Mouse (Mus musculus) intestine, postnatal 0 days (tissue): ENCODE measurements around the gene Cfap206. TPM values are rescaled to one million over a fixed set of nuclear protein-coding genes. Genes with fewer than 3 reads are reported as not detected.

Experiments used
- ATAC-seq: fragments of 200-750 bp; cut with Nextera tagmentation; 2 replicates; pipeline ENCODE4 v1.8.0; 2017; ENCODE audit warnings: mild to moderate bottlenecking, moderate TSS enrichment, moderate library complexity
- H3K27ac ChIP-seq: fragments of 300-500 bp; sonication (generic); 2 replicates; pipeline ENCODE4 v1.5.1; 2014; ENCODE audit warnings: mild to moderate bottlenecking, low read depth, low read length, moderate library complexity
- H3K27me3 ChIP-seq: fragments of 300-500 bp; sonication (generic); replicated peaks from 2 replicates; pipeline ENCODE4 v1.6.1; 2014; ENCODE audit warnings: low read length, mixed read lengths; ENCODE audit not compliant: control insufficient read depth, insufficient read depth
- H3K36me3 ChIP-seq: fragments of 300-500 bp; sonication (generic); 2 replicates; pipeline ENCODE4 v1.6.1; 2014; ENCODE audit warnings: mild to moderate bottlenecking, moderate library complexity; ENCODE audit not compliant: control insufficient read depth, insufficient read depth
- H3K4me1 ChIP-seq: fragments of 300-500 bp; sonication (generic); replicated peaks from 2 replicates; pipeline ENCODE4 v1.6.1; 2014; ENCODE audit warnings: antibody characterized with exemption, low read length, mixed read lengths; ENCODE audit not compliant: control insufficient read depth, insufficient read depth
- H3K4me2 ChIP-seq: fragments of 300-500 bp; sonication (generic); replicated peaks from 2 replicates; pipeline ENCODE4 v1.6.1; 2014; ENCODE audit warnings: low read depth, mild to moderate bottlenecking, moderate library complexity
- H3K4me3 ChIP-seq: fragments of 300-500 bp; sonication (generic); 2 replicates; pipeline ENCODE4 v1.5.1; 2014; ENCODE audit warnings: low read depth, low read length
- H3K9ac ChIP-seq: fragments of 300-500 bp; sonication (generic); 2 replicates; pipeline ENCODE4 v1.6.1; 2014; ENCODE audit warnings: mild to moderate bottlenecking, low read depth, low read length
- H3K9me3 ChIP-seq: fragments of 300-500 bp; sonication (generic); 2 replicates; pipeline ENCODE4 v1.6.1; 2016; ENCODE audit warnings: mixed run types; ENCODE audit not compliant: control insufficient read depth
- CTCF ChIP-seq: sonication (generic); IDR thresholded peaks from 2 replicates; pipeline ENCODE4 v1.5.1; 2016; ENCODE audit warnings: low read depth, mild to moderate bottlenecking, control low read depth, antibody characterized with exemption, moderate library complexity
- WGBS: fragments of 180-500 bp; shearing (Covaris S2); extraction: QIAGEN DNeasy Blood & Tissue Kit; methylation state at CpG from one replicate; pipeline ENCODE4 v1.1.7; 2014; 5-methylcytosine and 5-hydroxymethylcytosine counted together
- polyA plus RNA-seq: library from polyadenylated mRNA; unstranded; fragments of >200 nt; fragmentation: Nextera tagmentation; extraction: Ambion mirVana; gene quantifications from 2 replicates; pipeline ENCODE4 v1.2.1, GENCODE M21; 2015

The Cfap206 gene
- polyA plus RNA-seq, 1 experiment from 2014 or later = 0.17 TPM

- peak within 1 kb of the TSS; percentile 75 for H3K4me2 ChIP-seq
- ATAC-seq = peak; percentile 89
- under 1% methylated on average over 65 of the region's 65 CpGs for whole genome bisulfite sequencing
- H3K36me3 ChIP-seq = no peaks in the 10 kb centered on the region
- TF ChIP-seq CTCF = peak; percentile 28
- H3K4me3 ChIP-seq = peak within 1 kb of the TSS; percentile 96
- peak within 1 kb of the TSS; percentile 87 for H3K27ac ChIP-seq
- no peaks in the 10 kb centered on the region for H3K9me3 ChIP-seq
- H3K27me3 ChIP-seq = no peaks in the 10 kb centered on the region
- H3K4me1 ChIP-seq = no peaks in the 10 kb centered on the region
- peak within 1 kb of the TSS; percentile 92 for H3K9ac ChIP-seq
These were observed 43.0 kb downstream of the Cfap206 start, which contains the start of gene Slc35a1 for GRCm38 (mm10) chr4:34686874-34687567. Gene Slc35a1 (minus strand): TSS chr4:34687438.

DNA sequence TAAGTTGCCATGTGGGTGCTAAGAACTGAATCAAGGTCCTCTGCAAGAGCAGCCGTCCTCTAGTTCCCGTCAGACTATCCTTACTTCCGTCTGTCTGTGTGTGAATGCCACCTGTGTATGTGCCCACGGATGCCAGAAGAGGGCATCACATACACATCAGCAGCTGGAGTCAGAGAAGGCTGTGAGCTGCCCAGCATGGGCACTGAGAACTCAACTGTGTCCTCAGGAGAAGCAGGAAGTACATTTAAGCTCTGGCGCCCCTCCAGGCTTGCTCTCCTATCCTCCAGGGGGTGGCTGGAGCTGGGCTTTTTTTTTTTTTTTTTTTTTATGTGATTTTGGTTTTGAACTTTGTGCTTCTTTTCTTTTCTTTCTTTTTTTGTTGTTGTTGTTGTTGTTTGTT, 49.5 kb downstream of the Cfap206 start:
- peak; percentile 40 for TF ChIP-seq CTCF
- Histone ChIP-seq H3K27me3 (no peaks in the 10 kb centered on the region), H3K4me1 (no peaks in the 10 kb centered on the region), H3K9me3 (no peaks in the 10 kb centered on the region), H3K27ac (no peak overlapping the region), H3K4me2 (no peak overlapping the region), H3K9ac (no peak overlapping the region), H3K36me3 (peaks cover 13% of the 10 kb centered on the region; the same call in 1 of the 2 replicates), H3K4me3 (no peak overlapping the region)
- 88% methylated on average over 5 of the region's 5 CpGs for WGBS
- no peak for ATAC-seq

DNA sequence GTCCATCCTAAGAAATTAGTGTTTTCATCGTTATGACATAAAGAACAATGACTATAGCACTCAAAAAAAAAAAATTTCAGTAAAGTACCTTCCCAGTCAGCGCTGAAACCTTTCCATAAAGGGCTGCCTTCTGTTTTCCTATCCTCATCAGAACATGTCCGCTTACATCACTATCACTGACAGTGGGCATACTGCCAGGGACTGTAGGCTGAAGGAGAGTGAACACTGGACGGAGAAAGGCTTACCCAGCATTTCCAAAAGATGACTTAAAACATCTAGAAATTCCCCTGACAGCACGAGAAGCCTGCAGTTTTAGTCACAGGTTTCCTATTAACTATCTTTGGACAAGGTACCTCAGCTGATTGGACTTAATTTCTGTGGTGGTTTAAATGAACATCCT, 56.3 kb downstream of the Cfap206 start:
- H3K4me2 ChIP-seq = no peak overlapping the region
- WGBS = 89% methylated on average over 5 of the region's 5 CpGs
- no peak for TF ChIP-seq CTCF
- no peak overlapping the region for H3K27ac ChIP-seq
- H3K4me1 ChIP-seq = no peaks in the 10 kb centered on the region
- H3K36me3 ChIP-seq = peaks cover 34% of the 10 kb centered on the region
- H3K9ac ChIP-seq = no peak overlapping the region
- no peaks in the 10 kb centered on the region for H3K9me3 ChIP-seq
- no peak for ATAC-seq
- H3K4me3 ChIP-seq = no peak overlapping the region
- no peaks in the 10 kb centered on the region for H3K27me3 ChIP-seq

- no peak for TF ChIP-seq CTCF
These were observed 62.1 kb downstream of the Cfap206 start for GRCm38 (mm10) chr4:34667923-34668322.

DNA sequence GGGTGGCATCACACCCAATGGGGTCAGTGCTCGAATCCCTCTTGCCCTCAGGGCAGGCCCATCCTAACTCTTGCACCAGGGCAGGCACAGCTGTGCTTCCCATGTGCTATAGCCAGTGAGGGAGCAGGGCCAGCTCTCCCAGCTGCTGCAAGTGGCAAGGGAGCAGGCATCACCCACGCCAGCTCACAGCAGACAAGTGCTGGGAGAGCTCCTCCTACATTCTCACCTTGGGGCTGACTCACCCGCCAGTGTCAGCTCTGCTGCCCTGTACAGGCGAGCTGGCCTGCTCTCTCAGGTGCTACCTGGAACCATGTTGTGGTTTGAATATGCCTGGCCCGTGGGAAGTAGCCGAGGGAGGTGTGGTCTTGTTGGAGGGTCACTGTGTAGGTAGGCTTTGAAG, 68.1 kb downstream of the Cfap206 start:
- H3K4me3 ChIP-seq = no peak overlapping the region
- no peak overlapping the region for H3K27ac ChIP-seq
- peaks cover 59% of the 10 kb centered on the region for H3K36me3 ChIP-seq
- H3K27me3 ChIP-seq = no peaks in the 10 kb centered on the region
- H3K4me2 ChIP-seq = no peak overlapping the region
- ATAC-seq = peak; percentile 36; the same call in 1 of the 2 replicates
- 84% methylated on average over 6 of the region's 6 CpGs for WGBS
- H3K4me1 ChIP-seq = no peaks in the 10 kb centered on the region
- no peaks in the 10 kb centered on the region for H3K9me3 ChIP-seq
- TF ChIP-seq CTCF = no peak
- no peak overlapping the region for H3K9ac ChIP-seq

More at GRCm38 (mm10) chr4:34667923-34668322, 62.1 kb downstream of the Cfap206 start:
- no peak for ATAC-seq
- Histone ChIP-seq H3K9ac (no peak overlapping the region), H3K27ac (no peak overlapping the region), H3K36me3 (peaks cover 59% of the 10 kb centered on the region), H3K4me1 (no peaks in the 10 kb centered on the region), H3K9me3 (no peaks in the 10 kb centered on the region), H3K4me3 (no peak overlapping the region), H3K4me2 (no peak overlapping the region), H3K27me3 (no peaks in the 10 kb centered on the region)
- WGBS = 85% methylated on average over 5 of the region's 5 CpGs

DNA sequence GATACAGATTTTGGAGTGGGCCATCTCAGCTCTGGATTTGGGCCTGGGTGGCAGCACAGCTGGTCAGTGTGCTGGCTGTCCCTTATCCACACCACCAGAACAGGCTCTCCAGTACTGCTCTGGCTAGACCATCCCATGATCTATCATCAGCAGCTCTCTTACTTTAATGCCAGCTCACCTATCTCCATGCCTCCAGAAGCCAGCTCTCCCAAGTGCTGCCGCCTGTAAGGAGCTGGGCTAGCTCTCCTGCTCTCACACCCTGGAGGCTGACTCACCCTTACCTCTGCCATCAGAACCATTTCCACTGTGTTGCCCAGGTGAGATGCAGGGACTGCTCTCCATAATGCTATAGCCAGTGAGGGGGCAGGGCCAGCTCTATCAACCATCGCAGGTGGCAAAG, 68.5 kb downstream of the Cfap206 start:
- H3K4me1 ChIP-seq = no peaks in the 10 kb centered on the region
- H3K36me3 ChIP-seq = peaks cover 59% of the 10 kb centered on the region
- 89% methylated on average over 2 of the region's 2 CpGs for WGBS
- H3K27me3 ChIP-seq = no peaks in the 10 kb centered on the region
- H3K27ac ChIP-seq = no peak overlapping the region
- H3K4me3 ChIP-seq = no peak overlapping the region
- no peak overlapping the region for H3K4me2 ChIP-seq
- TF ChIP-seq CTCF = no peak
- ATAC-seq = 0 out of 2 replicates have a peak, but pooled peaks have one; percentile 10
- H3K9me3 ChIP-seq = no peaks in the 10 kb centered on the region
- H3K9ac ChIP-seq = no peak overlapping the region
